Mouse (Mus musculus) cerebellum, adult 2 months (tissue): ENCODE data around the gene Dnajc27. TPM values are rescaled to one million over a fixed set of nuclear protein-coding genes. Genes with fewer than 3 reads are reported as not detected.

Source experiments
- DNase-seq, 2 experiments: peaks; one replicate each; pipeline ENCODE4 v3.0.0; 2021
- H3K27ac ChIP-seq: fragments of 200-500 bp; 2 replicates; pipeline ENCODE4 v1.5.1; 2012; ENCODE audit warnings: low read length, control low read depth, inconsistent platforms; ENCODE audit not compliant: insufficient read depth
- H3K27me3 ChIP-seq: fragments of 200-500 bp; 2 replicates; pipeline ENCODE4 v1.6.1; 2012; ENCODE audit warnings: inconsistent platforms, mild to moderate bottlenecking, low read length, moderate library complexity; ENCODE audit not compliant: control insufficient read depth, insufficient read depth
- H3K4me1 ChIP-seq: fragments of 200-500 bp; 2 replicates; pipeline ENCODE4 v1.6.1; 2011; ENCODE audit warnings: low read length; ENCODE audit not compliant: control insufficient read depth, insufficient read depth
- H3K4me3 ChIP-seq: fragments of 200-500 bp; replicated peaks from 2 replicates; pipeline ENCODE3; 2011; ENCODE audit warnings: mild to moderate bottlenecking, low read depth, low read length, control low read depth; ENCODE audit not compliant: insufficient read depth
- CTCF ChIP-seq: fragments of 200-500 bp; IDR thresholded peaks from 2 replicates; pipeline ENCODE4 v1.5.1; 2011; ENCODE audit warnings: low read depth, mild to moderate bottlenecking, control low read depth, low read length, moderate library complexity, borderline replicate concordance; ENCODE audit not compliant: insufficient read depth
- POLR2A ChIP-seq: fragments of 200-500 bp; IDR thresholded peaks from 2 replicates; pipeline ENCODE4 v1.6.1; 2011; ENCODE audit warnings: low read length, control low read depth, borderline replicate concordance; ENCODE audit not compliant: insufficient read depth
- WGBS: fragments of 180-500 bp; shearing (Covaris S2); methylation state at CpG from one replicate; pipeline ENCODE4 v1.1.7; 2018; 5-methylcytosine and 5-hydroxymethylcytosine counted together
- polyA plus RNA-seq: library from polyadenylated mRNA; depleted of rRNA; stranded (reverse); fragments of >200 nt; gene quantifications from 2 replicates; pipeline ENCODE4 v1.2.3, GENCODE M21; 2012

Gene Dnajc27
- polyA plus RNA-seq, 1 experiment: 95.1 TPM

- Histone ChIP-seq H3K27ac (no peak overlapping the region), H3K4me1 (no peaks in the 10 kb centered on the region; the same call in 1 of the 2 replicates), H3K4me3 (no peak overlapping the region), H3K27me3 (no peaks in the 10 kb centered on the region)
- DNase-seq: peak; percentile 71 to 78
- TF ChIP-seq CTCF (peak; percentile 83), POLR2A (no peak)
- whole genome bisulfite sequencing: 64% methylated on average over 4 of the region's 4 CpGs
Measured at GRCm38 (mm10) chr12:4107383-4107782, 25.0 kb downstream of the Dnajc27 start.

- H3K27ac ChIP-seq: no peak overlapping the region
- WGBS: 77% methylated on average over 9 of the region's 9 CpGs
Measured at GRCm38 (mm10) chr12:4116132-4116531, 33.7 kb downstream of the Dnajc27 start.

GRCm38 (mm10) chr12:4117136-4117535 lies 34.8 kb downstream of the Dnajc27 start:
- no peaks in the 10 kb centered on the region for H3K27me3 ChIP-seq
- no peak overlapping the region for H3K27ac ChIP-seq
- H3K4me1 ChIP-seq: no peaks in the 10 kb centered on the region
- H3K4me3 ChIP-seq: no peak overlapping the region
- WGBS: 87% methylated on average over 3 of the region's 3 CpGs
- no peak for TF ChIP-seq CTCF
- no peak for TF ChIP-seq POLR2A
- DNase-seq: no peak

More at GRCm38 (mm10) chr12:4116132-4116531, 33.7 kb downstream of the Dnajc27 start:
- Histone ChIP-seq H3K4me3 (no peak overlapping the region), H3K27me3 (no peaks in the 10 kb centered on the region), H3K4me1 (no peaks in the 10 kb centered on the region)
- TF ChIP-seq POLR2A: no peak
- TF ChIP-seq CTCF: no peak
- no peak for DNase-seq

- DNase-seq: no peak
- 64% methylated on average over 4 of the region's 4 CpGs for WGBS
- H3K27ac ChIP-seq: no peak overlapping the region
Measured at GRCm38 (mm10) chr12:4117579-4117978, 35.2 kb downstream of the Dnajc27 start.

GRCm38 (mm10) chr12:4127346-4127745 lies 45.0 kb downstream of the Dnajc27 start:
- 81% methylated on average over 7 of the region's 7 CpGs for WGBS
- DNase-seq: no peak
- no peak for TF ChIP-seq POLR2A
- no peak for TF ChIP-seq CTCF
- Histone ChIP-seq H3K27me3 (no peaks in the 10 kb centered on the region), H3K4me3 (no peak overlapping the region), H3K4me1 (no peaks in the 10 kb centered on the region), H3K27ac (no peak overlapping the region)

More at GRCm38 (mm10) chr12:4117579-4117978, 35.2 kb downstream of the Dnajc27 start:
- no peaks in the 10 kb centered on the region for H3K4me1 ChIP-seq
- H3K27me3 ChIP-seq: no peaks in the 10 kb centered on the region
- no peak overlapping the region for H3K4me3 ChIP-seq
- TF ChIP-seq POLR2A: no peak
- no peak for TF ChIP-seq CTCF

- under 1% methylated on average over 80 of the region's 83 CpGs for WGBS
- DNase-seq: peak; percentile 78 to 83
- Histone ChIP-seq H3K4me3 (peak within 1 kb of the TSS; percentile 72), H3K27me3 (no peaks in the 10 kb centered on the region), H3K27ac (peak within 1 kb of the TSS; percentile 53), H3K4me1 (peaks cover 16% of the 10 kb centered on the region; the same call in 1 of the 2 replicates)
- TF ChIP-seq POLR2A: peak; percentile 53; the same call in 1 of the 2 replicates
- no peak for TF ChIP-seq CTCF
Measured at GRCm38 (mm10) chr12:4132941-4133846, 50.8 kb downstream of the Dnajc27 start, which contains the start of gene Adcy3. Adcy3 (plus strand) TSS chr12:4133103.

GRCm38 (mm10) chr12:4133847-4134212 lies 51.4 kb downstream of the Dnajc27 start:
- no peak for TF ChIP-seq POLR2A
- TF ChIP-seq CTCF: no peak
- Histone ChIP-seq H3K4me3 (peak overlapping the region; percentile 72), H3K27ac (no peak overlapping the region), H3K4me1 (peaks cover 16% of the 10 kb centered on the region; the same call in 1 of the 2 replicates), H3K27me3 (no peaks in the 10 kb centered on the region)
- DNase-seq: peak in 1 of 2 experiments; percentile 41
- 21% methylated on average over 11 of the region's 11 CpGs for WGBS

GRCm38 (mm10) chr12:4143179-4143578 lies 60.8 kb downstream of the Dnajc27 start:
- Histone ChIP-seq H3K27ac (no peak overlapping the region), H3K4me3 (no peak overlapping the region), H3K4me1 (peaks cover 6% of the 10 kb centered on the region; the same call in 1 of the 2 replicates), H3K27me3 (no peaks in the 10 kb centered on the region)
- WGBS: 97% methylated on average over 5 of the region's 5 CpGs
- TF ChIP-seq CTCF (peak; percentile 9; the same call in 1 of the 2 replicates), POLR2A (no peak)
- DNase-seq: no peak

GRCm38 (mm10) chr12:4150936-4151335 lies 68.6 kb downstream of the Dnajc27 start:
- WGBS: 86% methylated on average over 2 of the region's 2 CpGs
- Histone ChIP-seq H3K27me3 (no peaks in the 10 kb centered on the region), H3K4me1 (no peaks in the 10 kb centered on the region), H3K27ac (no peak overlapping the region), H3K4me3 (no peak overlapping the region)
- TF ChIP-seq CTCF: no peak
- TF ChIP-seq POLR2A: no peak
- DNase-seq: no peak
